Mouse (Mus musculus): ENCODE data around the gene Rhox2g. TPM values are rescaled to one million over a fixed set of nuclear protein-coding genes. Genes with fewer than 3 reads are reported as not detected.
"Not testable (repeated sequence)": the region's sequence is repeated elsewhere in the genome, so short reads cannot be mapped to it uniquely, and the experiment has no call there.

The Rhox2g gene
- polyA plus RNA-seq (2014; fragmentation: Nextera tagmentation; extraction: Ambion mirVana), result not detected in 2 replicates

- H3K27ac ChIP-seq (ENCODE audit: low read depth, low read length); H3K9me3 ChIP-seq (ENCODE audit: control insufficient read depth, low read length); H3K9ac ChIP-seq (replicated peaks; ENCODE audit: low read depth, low read length); ATAC-seq (ENCODE audit: low read depth); H3K4me1 ChIP-seq (ENCODE audit: control insufficient read depth, insufficient read depth, low read length); H3K27me3 ChIP-seq (ENCODE audit: control insufficient read depth, insufficient read depth, low read length); H3K4me2 ChIP-seq (ENCODE audit: low read depth, low read length); H3K4me3 ChIP-seq (ENCODE audit: low read depth, low read length); H3K36me3 ChIP-seq (ENCODE audit: control insufficient read depth, insufficient read depth, low read length): not testable (repeated sequence)
- 91% methylated on average over 6 of the region's 6 CpGs for WGBS
These were observed at the start of gene Rhox2g for GRCm38 (mm10) chrX:37643370-37643769. Gene Rhox2g (minus strand): TSS chrX:37643470.

GRCm38 (mm10) chrX:37692261-37692660 lies 49.0 kb upstream of the Rhox2g start:
- H3K4me2 ChIP-seq (ENCODE audit: low read depth, low read length), result no peak overlapping the region
- H3K4me3 ChIP-seq (ENCODE audit: low read depth, low read length), result no peak overlapping the region
- no peak overlapping the region for H3K27ac ChIP-seq (ENCODE audit: low read depth, low read length)
- no peak for ATAC-seq (ENCODE audit: low read depth)
- no peaks in the 10 kb centered on the region for H3K4me1 ChIP-seq (ENCODE audit: control insufficient read depth, insufficient read depth, low read length)
- no peaks in the 10 kb centered on the region for H3K27me3 ChIP-seq (ENCODE audit: control insufficient read depth, insufficient read depth, low read length)
- no peak overlapping the region for H3K9ac ChIP-seq (replicated peaks; ENCODE audit: low read depth, low read length)
- 82% methylated on average over 2 of the region's 2 CpGs for WGBS
- no peaks in the 10 kb centered on the region for H3K9me3 ChIP-seq (ENCODE audit: control insufficient read depth, low read length)
- no peaks in the 10 kb centered on the region for H3K36me3 ChIP-seq (ENCODE audit: control insufficient read depth, insufficient read depth, low read length)

DNA sequence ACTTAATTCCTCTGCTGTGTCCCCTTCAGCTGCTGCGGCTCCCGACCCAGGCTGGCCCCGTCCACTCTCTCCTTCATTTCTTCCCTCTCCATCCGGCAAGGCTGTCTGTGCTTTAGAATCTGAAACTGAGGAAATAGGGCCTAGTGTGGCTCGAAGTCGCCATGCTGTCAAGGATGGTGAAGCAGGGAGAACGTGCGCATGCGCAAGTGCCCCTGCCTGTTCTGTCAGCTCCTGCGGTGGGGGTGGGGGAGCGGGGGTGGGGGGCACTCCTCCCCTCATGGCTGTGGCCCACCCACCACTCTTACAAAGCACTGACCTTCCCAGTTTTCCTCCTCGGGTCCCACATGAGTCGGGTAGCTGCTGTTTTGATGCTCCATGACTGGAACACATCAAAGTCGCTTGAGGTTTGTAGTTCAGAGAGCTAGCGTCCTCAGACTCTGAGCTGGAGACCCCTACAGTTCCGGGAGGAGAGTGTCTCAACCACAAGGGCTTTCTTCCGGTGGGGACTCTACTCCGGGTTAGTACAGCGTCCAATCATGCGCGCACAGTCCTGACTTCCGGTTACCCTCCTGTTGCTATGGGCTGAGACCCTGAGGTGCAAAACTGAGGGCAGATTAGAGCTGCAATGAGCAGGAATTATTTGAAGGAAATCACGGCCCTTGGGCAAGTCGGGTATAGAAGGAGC lies 39.9 kb upstream of the Rhox2g start:
- WGBS, result 88% methylated on average over 24 of the region's 24 CpGs
- no peaks in the 10 kb centered on the region for H3K9me3 ChIP-seq (ENCODE audit: control insufficient read depth, low read length)
- no peaks in the 10 kb centered on the region for H3K36me3 ChIP-seq (ENCODE audit: control insufficient read depth, insufficient read depth, low read length)
- H3K9ac ChIP-seq (replicated peaks; ENCODE audit: low read depth, low read length), result no peak overlapping the region
- H3K27ac ChIP-seq (ENCODE audit: low read depth, low read length), result no peak overlapping the region
- no peak overlapping the region for H3K4me3 ChIP-seq (ENCODE audit: low read depth, low read length)
- ATAC-seq (ENCODE audit: low read depth), result no peak
- no peak overlapping the region for H3K4me2 ChIP-seq (ENCODE audit: low read depth, low read length)
- no peaks in the 10 kb centered on the region for H3K4me1 ChIP-seq (ENCODE audit: control insufficient read depth, insufficient read depth, low read length)
- H3K27me3 ChIP-seq (ENCODE audit: control insufficient read depth, insufficient read depth, low read length), result no peaks in the 10 kb centered on the region

GRCm38 (mm10) chrX:37673177-37673576 lies 29.9 kb upstream of the Rhox2g start, which contains the start of gene Rhox2h:
Gene Rhox2h (minus strand): TSS chrX:37673277.
- not testable (repeated sequence) for H3K27ac ChIP-seq (ENCODE audit: low read depth, low read length); H3K9me3 ChIP-seq (ENCODE audit: control insufficient read depth, low read length); H3K27me3 ChIP-seq (ENCODE audit: control insufficient read depth, insufficient read depth, low read length); H3K4me1 ChIP-seq (ENCODE audit: control insufficient read depth, insufficient read depth, low read length); H3K4me2 ChIP-seq (ENCODE audit: low read depth, low read length); H3K36me3 ChIP-seq (ENCODE audit: control insufficient read depth, insufficient read depth, low read length); H3K9ac ChIP-seq (replicated peaks; ENCODE audit: low read depth, low read length); ATAC-seq (ENCODE audit: low read depth); H3K4me3 ChIP-seq (ENCODE audit: low read depth, low read length)
- WGBS, result 94% methylated on average over 8 of the region's 8 CpGs

- not testable (repeated sequence) for H3K9ac ChIP-seq (replicated peaks; ENCODE audit: low read depth, low read length); H3K27me3 ChIP-seq (ENCODE audit: control insufficient read depth, insufficient read depth, low read length); H3K4me3 ChIP-seq (ENCODE audit: low read depth, low read length); H3K36me3 ChIP-seq (ENCODE audit: control insufficient read depth, insufficient read depth, low read length); H3K27ac ChIP-seq (ENCODE audit: low read depth, low read length); H3K4me2 ChIP-seq (ENCODE audit: low read depth, low read length); ATAC-seq (ENCODE audit: low read depth); H3K9me3 ChIP-seq (ENCODE audit: control insufficient read depth, low read length); H3K4me1 ChIP-seq (ENCODE audit: control insufficient read depth, insufficient read depth, low read length)
- WGBS, result 100% methylated on average over 1 of the region's 3 CpGs
These were observed 25.4 kb upstream of the Rhox2g start, which contains the start of gene Rhox3h for GRCm38 (mm10) chrX:37668664-37669063. Gene Rhox3h (minus strand): TSS chrX:37668764.

DNA sequence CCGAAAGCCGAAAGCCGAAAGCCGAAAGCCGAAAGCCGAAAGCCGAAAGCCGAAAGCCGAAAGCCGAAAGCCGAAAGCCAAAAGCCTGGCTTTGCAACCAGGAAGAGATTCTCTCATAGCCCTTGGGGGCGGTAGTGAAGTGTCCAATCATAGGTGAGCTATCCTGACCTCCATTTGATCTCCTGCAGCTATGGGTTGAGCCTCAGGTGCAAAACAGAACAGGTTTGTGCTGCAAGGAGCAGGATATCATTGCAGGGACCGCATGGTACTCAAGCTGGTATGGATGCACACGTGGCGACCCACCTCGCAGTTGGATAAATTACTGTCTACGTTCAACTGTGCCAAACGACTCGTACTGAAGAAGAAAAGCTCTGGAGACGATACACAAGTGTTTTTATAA lies 8.0 kb upstream of the Rhox2g start, which contains the start of gene Rhox4g:
Rhox4g (minus strand) TSS at position 101 of the 400 bp plus-strand sequence.
- H3K9me3 ChIP-seq (ENCODE audit: control insufficient read depth, low read length); H3K27me3 ChIP-seq (ENCODE audit: control insufficient read depth, insufficient read depth, low read length); H3K4me2 ChIP-seq (ENCODE audit: low read depth, low read length); H3K4me1 ChIP-seq (ENCODE audit: control insufficient read depth, insufficient read depth, low read length); H3K4me3 ChIP-seq (ENCODE audit: low read depth, low read length); H3K27ac ChIP-seq (ENCODE audit: low read depth, low read length); H3K9ac ChIP-seq (replicated peaks; ENCODE audit: low read depth, low read length); H3K36me3 ChIP-seq (ENCODE audit: control insufficient read depth, insufficient read depth, low read length); ATAC-seq (ENCODE audit: low read depth): not testable (repeated sequence)
- 95% methylated on average over 16 of the region's 20 CpGs for WGBS

DNA sequence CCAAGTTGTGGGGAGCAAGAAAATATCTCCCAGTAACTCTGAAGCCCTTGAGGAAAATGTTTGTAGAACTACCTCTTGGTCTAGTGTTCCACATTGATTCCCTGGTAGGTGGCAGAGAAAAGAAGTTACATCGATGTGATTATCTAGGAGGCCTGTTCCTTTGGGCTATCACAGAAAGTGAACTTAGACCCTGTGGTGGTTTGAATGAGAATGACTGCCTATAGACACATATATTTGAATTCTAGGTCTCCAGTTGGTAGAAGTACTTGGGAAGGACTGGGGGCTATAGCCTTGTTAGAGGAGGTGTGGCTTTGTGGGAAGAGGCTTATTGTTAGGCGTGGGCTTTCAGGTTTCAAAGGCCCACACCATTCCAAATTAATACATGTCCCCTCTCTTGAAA lies 14.8 kb downstream of the Rhox2g start, which contains the start of gene Rhox3g:
Rhox3g (minus strand) TSS at position 101 of the 400 bp plus-strand sequence.
- 90% methylated on average over 2 of the region's 2 CpGs for WGBS
- ATAC-seq (ENCODE audit: low read depth); H3K4me2 ChIP-seq (ENCODE audit: low read depth, low read length); H3K9ac ChIP-seq (replicated peaks; ENCODE audit: low read depth, low read length); H3K4me1 ChIP-seq (ENCODE audit: control insufficient read depth, insufficient read depth, low read length); H3K27me3 ChIP-seq (ENCODE audit: control insufficient read depth, insufficient read depth, low read length); H3K4me3 ChIP-seq (ENCODE audit: low read depth, low read length); H3K9me3 ChIP-seq (ENCODE audit: control insufficient read depth, low read length); H3K36me3 ChIP-seq (ENCODE audit: control insufficient read depth, insufficient read depth, low read length); H3K27ac ChIP-seq (ENCODE audit: low read depth, low read length): not testable (repeated sequence)

- not testable (repeated sequence) for H3K4me2 ChIP-seq (ENCODE audit: low read depth, low read length)
- WGBS, result 96% methylated on average over 16 of the region's 19 CpGs
These were observed 35.7 kb downstream of the Rhox2g start, which contains the start of gene Rhox4f for GRCm38 (mm10) chrX:37607604-37608003. Gene Rhox4f (minus strand): TSS chrX:37607704.

More at GRCm38 (mm10) chrX:37607604-37608003, 35.7 kb downstream of the Rhox2g start, which contains the start of gene Rhox4f:
- H3K9me3 ChIP-seq (ENCODE audit: control insufficient read depth, low read length); ATAC-seq (ENCODE audit: low read depth); H3K27ac ChIP-seq (ENCODE audit: low read depth, low read length); H3K27me3 ChIP-seq (ENCODE audit: control insufficient read depth, insufficient read depth, low read length); H3K36me3 ChIP-seq (ENCODE audit: control insufficient read depth, insufficient read depth, low read length); H3K9ac ChIP-seq (replicated peaks; ENCODE audit: low read depth, low read length); H3K4me1 ChIP-seq (ENCODE audit: control insufficient read depth, insufficient read depth, low read length); H3K4me3 ChIP-seq (ENCODE audit: low read depth, low read length): not testable (repeated sequence)
